Mouse (Mus musculus) testis, adult 2 months (tissue): ENCODE data around the gene Lrrc8b. TPM values are rescaled to one million over a fixed set of nuclear protein-coding genes. Genes with fewer than 3 reads are reported as not detected.
A peak's percentile ranks its signal among the peaks of the same experiment; 100 is the strongest.

Source experiments
- H3K27ac ChIP-seq: fragments of 200-500 bp; 2 replicates; pipeline ENCODE4 v1.5.1; 2012; ENCODE audit warnings: low read depth, low read length; ENCODE audit not compliant: control insufficient read depth, insufficient read depth
- H3K27me3 ChIP-seq: fragments of 200-500 bp; 2 replicates; pipeline ENCODE4 v1.6.1; 2012; ENCODE audit warnings: mild to moderate bottlenecking, low read length, moderate library complexity; ENCODE audit not compliant: control insufficient read depth, insufficient read depth
- H3K36me3 ChIP-seq: fragments of 200-500 bp; 2 replicates; pipeline ENCODE4 v1.6.1; 2012; ENCODE audit warnings: mild to moderate bottlenecking, low read length; ENCODE audit not compliant: control insufficient read depth, insufficient read depth
- H3K4me1 ChIP-seq: fragments of 200-500 bp; 2 replicates; pipeline ENCODE4 v1.6.1; 2012; ENCODE audit warnings: low read length; ENCODE audit not compliant: control insufficient read depth, insufficient read depth
- H3K4me3 ChIP-seq: fragments of 200-500 bp; 2 replicates; pipeline ENCODE4 v1.5.1; 2012; ENCODE audit warnings: low read depth, mild to moderate bottlenecking, low read length, moderate library complexity, mixed read lengths; ENCODE audit not compliant: control insufficient read depth
- CTCF ChIP-seq: fragments of 200-500 bp; IDR thresholded peaks from 2 replicates; pipeline ENCODE4 v1.5.1; 2012; ENCODE audit warnings: low read depth, mild to moderate bottlenecking, inconsistent platforms, low read length, moderate library complexity; ENCODE audit not compliant: control insufficient read depth, insufficient read depth, insufficient replicate concordance
- POLR2A ChIP-seq: fragments of 200-500 bp; IDR thresholded peaks from 2 replicates; pipeline ENCODE4 v1.6.1; 2012; ENCODE audit warnings: low read depth, mild to moderate bottlenecking, inconsistent platforms, low read length, moderate library complexity; ENCODE audit not compliant: control insufficient read depth
- polyA plus RNA-seq: library from polyadenylated mRNA; depleted of rRNA; stranded (reverse); fragments of >200 nt; gene quantifications from 2 replicates; pipeline ENCODE4 v1.2.3, GENCODE M21; 2012

Lrrc8b gene
- polyA plus RNA-seq, 1 experiment, result 336 TPM

- no peaks in the 10 kb centered on the region for H3K4me1 ChIP-seq
- no peak overlapping the region for H3K27ac ChIP-seq
- H3K27me3 ChIP-seq, result no peaks in the 10 kb centered on the region
- no peak for TF ChIP-seq CTCF
- no peak for TF ChIP-seq POLR2A
- H3K36me3 ChIP-seq, result no peaks in the 10 kb centered on the region
- H3K4me3 ChIP-seq, result no peak overlapping the region
These were observed 84.9 kb downstream of the Lrrc8b start for GRCm38 (mm10) chr5:105500132-105501121.

DNA sequence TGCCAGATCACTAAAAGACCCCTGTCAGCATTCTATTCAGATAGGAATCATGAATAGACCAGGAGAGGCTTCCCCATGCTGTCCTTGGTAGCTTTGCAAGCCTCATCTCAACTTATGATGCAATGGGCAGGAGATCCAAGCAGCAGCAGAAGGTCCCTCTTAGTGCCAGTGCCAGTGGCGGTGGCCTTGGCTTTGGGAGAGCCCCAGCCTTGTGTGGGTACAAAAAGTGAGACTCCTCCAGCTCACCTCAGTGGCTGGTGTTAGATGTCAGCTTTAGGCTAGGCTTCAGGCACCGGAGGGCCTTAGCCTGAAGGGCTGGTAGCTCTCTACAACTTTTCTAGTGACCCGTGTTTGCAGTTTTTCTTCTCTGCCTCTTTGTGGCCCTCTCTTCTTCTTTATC, 85.6 kb downstream of the Lrrc8b start:
- no peaks in the 10 kb centered on the region for H3K36me3 ChIP-seq
- H3K4me1 ChIP-seq, result no peaks in the 10 kb centered on the region
- no peak overlapping the region for H3K4me3 ChIP-seq
- TF ChIP-seq POLR2A (no peak), CTCF (no peak)
- no peaks in the 10 kb centered on the region for H3K27me3 ChIP-seq
- H3K27ac ChIP-seq, result no peak overlapping the region

- H3K4me3 ChIP-seq, result peak overlapping the region; percentile 6; the same call in 1 of the 2 replicates
- TF ChIP-seq CTCF (no peak), POLR2A (peak; percentile 55; the same call in 1 of the 2 replicates)
- H3K36me3 ChIP-seq, result no peaks in the 10 kb centered on the region
- no peaks in the 10 kb centered on the region for H3K27me3 ChIP-seq
- H3K4me1 ChIP-seq, result no peaks in the 10 kb centered on the region
- no peak overlapping the region for H3K27ac ChIP-seq
These were observed 93.2 kb downstream of the Lrrc8b start for GRCm38 (mm10) chr5:105508813-105509212.

GRCm38 (mm10) chr5:105512297-105512696, 96.7 kb downstream of the Lrrc8b start:
- no peak overlapping the region for H3K27ac ChIP-seq
- no peaks in the 10 kb centered on the region for H3K36me3 ChIP-seq
- TF ChIP-seq POLR2A (no peak), CTCF (no peak)

DNA sequence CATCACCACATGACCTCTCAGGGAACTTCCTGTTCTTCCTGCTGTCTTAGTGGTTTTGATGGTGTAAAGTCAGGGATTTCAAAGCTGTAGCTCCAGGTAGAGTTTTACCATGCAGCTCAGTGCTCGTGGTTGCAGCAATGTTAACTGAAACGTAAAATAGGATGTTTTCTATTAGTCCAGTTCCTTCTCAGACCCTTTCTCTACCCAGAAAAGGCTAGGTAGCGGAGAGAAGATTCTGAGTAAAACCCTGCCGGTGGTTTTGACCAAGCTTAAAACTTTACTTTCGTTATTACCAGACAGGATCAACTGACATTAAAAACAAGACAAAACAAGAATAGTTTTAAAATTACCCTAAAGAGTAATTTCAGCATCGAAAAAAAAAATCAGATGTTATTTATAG, 100.0 kb downstream of the Lrrc8b start:
- H3K27me3 ChIP-seq, result no peaks in the 10 kb centered on the region; the same call in 1 of the 2 replicates
- no peak for TF ChIP-seq CTCF
- TF ChIP-seq POLR2A, result no peak
- H3K27ac ChIP-seq, result no peak overlapping the region
- no peak overlapping the region for H3K4me3 ChIP-seq
- H3K36me3 ChIP-seq, result no peaks in the 10 kb centered on the region
- H3K4me1 ChIP-seq, result peaks cover 6% of the 10 kb centered on the region

More at GRCm38 (mm10) chr5:105512297-105512696, 96.7 kb downstream of the Lrrc8b start:
- Histone ChIP-seq H3K4me3 (no peak overlapping the region), H3K27me3 (no peaks in the 10 kb centered on the region), H3K4me1 (no peaks in the 10 kb centered on the region)

GRCm38 (mm10) chr5:105516290-105516689, 100.7 kb downstream of the Lrrc8b start:
- H3K4me1 ChIP-seq, result peaks cover 6% of the 10 kb centered on the region
- no peak overlapping the region for H3K4me3 ChIP-seq
- no peaks in the 10 kb centered on the region; the same call in 1 of the 2 replicates for H3K27me3 ChIP-seq
- H3K36me3 ChIP-seq, result no peaks in the 10 kb centered on the region
- no peak overlapping the region for H3K27ac ChIP-seq
- TF ChIP-seq POLR2A (no peak), CTCF (no peak)

GRCm38 (mm10) chr5:105517992-105518625, 102.5 kb downstream of the Lrrc8b start:
- Histone ChIP-seq H3K4me3 (peak overlapping the region; percentile 74), H3K36me3 (no peaks in the 10 kb centered on the region), H3K27ac (no peak overlapping the region), H3K27me3 (no peaks in the 10 kb centered on the region; the same call in 1 of the 2 replicates), H3K4me1 (peaks cover 6% of the 10 kb centered on the region)
- TF ChIP-seq POLR2A (no peak), CTCF (no peak)
